Mouse (Mus musculus): ENCODE measurements at regions not wholly inside any gene's neighbourhood (a gene's known extent, or its start where the extent isn't known, plus 50 kb on each side); places are given as distances from the start of the nearest gene placed in this dataset.

DNA sequence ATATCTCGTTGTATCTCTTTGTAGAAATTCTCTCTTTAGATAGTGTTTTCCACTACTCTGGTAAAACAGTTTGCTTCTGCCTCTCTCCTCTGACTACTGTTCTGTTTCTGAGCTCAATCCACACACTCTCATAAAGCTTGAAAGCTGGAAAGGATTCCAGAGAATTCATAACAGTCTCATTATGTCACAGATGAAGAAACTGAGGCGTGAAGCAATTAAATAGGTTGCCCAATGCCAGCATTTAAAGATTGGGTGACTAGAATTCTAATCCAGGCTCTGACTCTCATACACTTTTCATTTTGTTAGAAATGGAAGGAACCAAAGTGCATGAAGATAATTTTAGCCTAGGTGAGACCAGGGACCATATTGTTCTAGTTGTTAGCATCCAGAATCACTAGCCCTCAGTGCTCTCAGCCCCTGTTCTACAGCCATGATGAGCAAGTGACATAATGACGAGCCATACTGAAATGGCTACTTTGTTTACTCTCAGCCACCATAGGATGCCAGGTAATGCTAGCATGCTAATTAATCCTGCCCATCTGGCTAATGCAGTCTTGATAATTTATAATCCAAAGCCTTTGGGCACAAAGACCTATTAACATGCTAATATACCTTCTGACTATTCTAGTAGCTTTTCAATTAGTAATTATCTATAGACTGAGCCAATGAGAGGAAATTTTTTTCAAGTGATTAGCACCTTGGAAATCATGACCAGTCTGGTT, 341.7 kb downstream of the Sec23a start:
- no peak for TF ChIP-seq GATA1 (IDR thresholded peaks at IDR 0.05; ENCODE audit: borderline replicate concordance, low read length)
- TF ChIP-seq FLI1 (IDR thresholded peaks at IDR 0.05; ENCODE audit: low read length): no peak
